8 mouse cellular contexts compared by ENCODE assay signal in the genomic region with DNA sequence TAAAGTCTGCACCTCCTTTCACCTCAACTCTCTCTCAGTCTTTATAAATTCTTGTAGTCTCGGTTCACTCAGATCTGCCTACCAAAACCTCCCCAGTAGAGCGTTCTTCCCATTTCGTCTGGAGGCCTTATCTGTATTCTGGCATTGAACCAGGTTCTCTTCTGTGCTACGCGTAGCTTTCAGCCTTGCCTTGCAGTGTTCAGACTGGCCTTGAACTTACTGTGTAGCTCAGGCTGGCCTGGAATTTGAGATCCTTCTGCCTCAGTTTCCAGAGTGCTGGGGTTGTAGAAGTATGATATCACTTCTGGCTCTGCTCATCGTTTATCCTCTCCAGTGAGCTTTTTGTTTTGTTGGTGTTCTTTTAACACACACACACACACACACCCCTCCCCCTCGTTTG. TPM values are rescaled to one million over a fixed set of nuclear protein-coding genes. Genes with fewer than 3 reads are reported as not detected.
DNase-seq lines count a peak whose midpoint lies in the region; ATAC-seq and TF ChIP-seq lines count a peak whose summit lies in the region.

No protein-coding gene starts in this region.

- no peak for TF ChIP-seq CTCF in testis, adult 2 months (IDR thresholded peaks at IDR 0.05; ENCODE audit: control insufficient read depth, insufficient read depth, insufficient replicate concordance, low read depth, low read length)

- no peaks in the 10 kb centered on the region; the same call in 1 of the 2 replicates for H3K36me3 ChIP-seq in testis, adult 2 months (ENCODE audit: control insufficient read depth, insufficient read depth, low read length)
- peaks cover 27% of the 10 kb centered on the region for H3K36me3 ChIP-seq in limb, embryonic 13.5 days
- peaks cover 28% of the 10 kb centered on the region for H3K36me3 ChIP-seq in stomach, embryonic 14.5 days (ENCODE audit: control insufficient read depth, insufficient read depth, low read length)

- TF ChIP-seq POLR2A in testis, adult 2 months (IDR thresholded peaks at IDR 0.05; ENCODE audit: control insufficient read depth, low read depth, low read length): no peak

- peak overlapping the region; percentile 74 for H3K9ac ChIP-seq in limb, embryonic 13.5 days
- H3K9ac ChIP-seq in stomach, embryonic 14.5 days (replicated peaks; ENCODE audit: low read depth, low read length): peak overlapping the region; percentile 59; the same call in 1 of the 2 replicates

- no peaks in the 10 kb centered on the region for H3K9me3 ChIP-seq in limb, embryonic 13.5 days
- H3K9me3 ChIP-seq in stomach, embryonic 14.5 days (ENCODE audit: control insufficient read depth, low read depth, low read length): no peaks in the 10 kb centered on the region

- peak; percentile 49 to 79 for DNase-seq in adrenal gland, adult (ENCODE audit: inconsistent age in 2 of 2, low spot score in 1 of 2)
- DNase-seq in adrenal gland, postnatal 14 days: no peak
- no peak for DNase-seq in testis, postnatal 10 days (ENCODE audit: low spot score)
- no peak for DNase-seq in layer of hippocampus, adult 18-20 months (ENCODE audit: low spot score in 2 of 2)
- DNase-seq in thymus, postnatal 25 days: no peak

- H3K27me3 ChIP-seq in testis, adult 2 months (ENCODE audit: control insufficient read depth, insufficient read depth, low read length): no peaks in the 10 kb centered on the region
- H3K27me3 ChIP-seq in limb, embryonic 13.5 days: no peaks in the 10 kb centered on the region
- no peaks in the 10 kb centered on the region for H3K27me3 ChIP-seq in stomach, embryonic 14.5 days (ENCODE audit: control insufficient read depth, insufficient read depth, low read length)

- no peak for ATAC-seq in limb, embryonic 13.5 days (ENCODE audit: low FRiP score, low read depth)
- no peak for ATAC-seq in stomach, embryonic 14.5 days (ENCODE audit: insufficient number of reproducible peaks, insufficient read depth, low FRiP score, low read depth)

- H3K4me3 ChIP-seq in testis, adult 2 months (ENCODE audit: control insufficient read depth, low read depth, low read length): peak overlapping the region; percentile 87; the same call in 1 of the 2 replicates
- H3K4me3 ChIP-seq in limb, embryonic 13.5 days: peak overlapping the region; percentile 78
- H3K4me3 ChIP-seq in stomach, embryonic 14.5 days (ENCODE audit: low read depth, low read length): peak overlapping the region; percentile 71

- 33% methylated on average over 7 of the region's 7 CpGs for WGBS in limb, embryonic 13.5 days
- 25% methylated on average over 7 of the region's 7 CpGs for WGBS in stomach, embryonic 14.5 days

- H3K4me2 ChIP-seq in limb, embryonic 13.5 days (replicated peaks): peak overlapping the region; percentile 86
- H3K4me2 ChIP-seq in stomach, embryonic 14.5 days (replicated peaks; ENCODE audit: low read depth, low read length): peak overlapping the region; percentile 72

- H3K4me1 ChIP-seq in testis, adult 2 months (ENCODE audit: control insufficient read depth, insufficient read depth, low read length): peaks cover 2% of the 10 kb centered on the region
- peaks cover 20% of the 10 kb centered on the region for H3K4me1 ChIP-seq in limb, embryonic 13.5 days
- 0 out of 2 replicates have a peak, but pooled peaks cover 1% of the 10 kb centered on the region for H3K4me1 ChIP-seq in stomach, embryonic 14.5 days (ENCODE audit: control insufficient read depth, insufficient read depth, low read length)

- peak overlapping the region; percentile 82 for H3K27ac ChIP-seq in testis, adult 2 months (ENCODE audit: control insufficient read depth, insufficient read depth, low read depth, low read length)
- H3K27ac ChIP-seq in limb, embryonic 13.5 days: no peak overlapping the region
- H3K27ac ChIP-seq in stomach, embryonic 14.5 days (ENCODE audit: low read length): no peak overlapping the region

RNA-seq across cellular contexts. Expression of a gene that starts 0.9 kb away (rescaled TPM):
- total RNA-seq in adrenal gland, postnatal 14 days (2021): 8.4 and 11.0 TPM in 2 replicates
- polyA plus RNA-seq in testis, adult 2 months (2012; rRNA removed): 7.3 and 10.8 TPM in 2 replicates
- polyA plus RNA-seq in limb, embryonic 13.5 days (2015; fragmentation: Nextera tagmentation; extraction: Ambion mirVana): 3.4 and 4.0 TPM in 2 replicates
- polyA plus RNA-seq in stomach, embryonic 14.5 days (2014; fragmentation: Nextera tagmentation; extraction: Ambion mirVana): 3.5 and 4.1 TPM in 2 replicates
- 10 to 100 TPM; 15.2 to 18.5 TPM for total RNA-seq in layer of hippocampus, adult 18-20 months (2021)

RNA-seq across cellular contexts. Expression of a gene that starts 7.0 kb away (rescaled TPM):
- 526 and 608 TPM in 2 replicates for total RNA-seq in adrenal gland, postnatal 14 days (2021)
- polyA plus RNA-seq in testis, adult 2 months (2012; rRNA removed): 267 and 293 TPM in 2 replicates
- polyA plus RNA-seq in limb, embryonic 13.5 days (2015; fragmentation: Nextera tagmentation; extraction: Ambion mirVana): 915 and 966 TPM in 2 replicates
- 1,070 and 1,136 TPM in 2 replicates for polyA plus RNA-seq in stomach, embryonic 14.5 days (2014; fragmentation: Nextera tagmentation; extraction: Ambion mirVana)
- 100 to 1,000 TPM; 342 to 348 TPM for total RNA-seq in layer of hippocampus, adult 18-20 months (2021)

RNA-seq across cellular contexts. Expression of a gene that starts 7.2 kb away (rescaled TPM):
- 1.1 and 2.3 TPM in 2 replicates for total RNA-seq in adrenal gland, postnatal 14 days (2021)
- polyA plus RNA-seq in testis, adult 2 months (2012; rRNA removed): 21.8 and 22.8 TPM in 2 replicates
- 2.0 and 2.7 TPM in 2 replicates for polyA plus RNA-seq in limb, embryonic 13.5 days (2015; fragmentation: Nextera tagmentation; extraction: Ambion mirVana)
- 2.6 and 2.7 TPM in 2 replicates for polyA plus RNA-seq in stomach, embryonic 14.5 days (2014; fragmentation: Nextera tagmentation; extraction: Ambion mirVana)
- 1 to 10 TPM; 3.8 to 7.0 TPM for total RNA-seq in layer of hippocampus, adult 18-20 months (2021)

Comparison
In these comparisons a context has a peak if more than half of its experiments do, and no peak if none do; other contexts are left out.
1. DNase-seq: peak in adrenal gland, adult (2 of 2); none in adrenal gland, postnatal 14 days (single experiment), testis, postnatal 10 days (single experiment), layer of hippocampus, adult 18-20 months (0 of 2) and thymus, postnatal 25 days (single experiment).
2. Peak in every context shown above with its lines, with median percentiles within 50 percentile points of each other: H3K4me3 ChIP-seq.